ENCODE assay signal across 15 mouse cellular contexts in genomic region chr5:103464771-103465170, GRCm38 (mm10).
"Had no signal": no experiment of that assay in that cellular context is flagged by ENCODE, and none has a peak within 500 bp of the region (broad histone marks: within the 10 kb centered on the region; RNA-seq: fewer than 3 reads in every experiment).

No protein-coding gene starts in this region.

- H3K9ac ChIP-seq: limb, embryonic 15.5 days; liver, embryonic 12.5 days; lung, embryonic 14.5 days; neural tube, embryonic 15.5 days had no signal

- H3K27ac ChIP-seq: left cerebral cortex, adult 2 months; limb, embryonic 15.5 days; liver, embryonic 12.5 days; midbrain, embryonic 10.5 days; neural tube, embryonic 15.5 days had no signal

- H3K4me1 ChIP-seq: limb, embryonic 15.5 days; liver, embryonic 12.5 days; midbrain, embryonic 10.5 days had no signal

- H3K36me3 ChIP-seq: limb, embryonic 15.5 days; liver, embryonic 12.5 days; neural tube, embryonic 15.5 days had no signal

- H3K27me3 ChIP-seq: limb, embryonic 15.5 days; liver, embryonic 12.5 days; neural tube, embryonic 15.5 days had no signal

- H3K9me3 ChIP-seq: limb, embryonic 15.5 days; liver, embryonic 12.5 days; midbrain, embryonic 10.5 days; neural tube, embryonic 15.5 days had no signal

- H3K4me2 ChIP-seq: limb, embryonic 15.5 days; liver, embryonic 12.5 days; lung, embryonic 14.5 days; neural tube, embryonic 15.5 days had no signal

- ATAC-seq: inflammation-experienced regulatory T-cells, adult 6 months; liver, embryonic 12.5 days had no signal

- DNase-seq: lung, embryonic 14.5 days; lung, postnatal 10 days; lung, postnatal 4 days; midbrain, embryonic 14.5 days; right cerebral cortex, adult 18-20 months; right cerebral cortex, postnatal 25 days; thymus, adult 18-20 months; thymus, postnatal 14 days had no signal

- H3K4me3 ChIP-seq: left cerebral cortex, adult 2 months; limb, embryonic 15.5 days; liver, embryonic 12.5 days; midbrain, embryonic 10.5 days; myocyte; neural tube, embryonic 15.5 days had no signal
